Mouse (Mus musculus): ENCODE measurements around the gene Ak4. TPM values are rescaled to one million over a fixed set of nuclear protein-coding genes. Genes with fewer than 3 reads are reported as not detected.

Ak4 gene
- polyA plus RNA-seq, 1 experiment from 2014 or later: 7.9 TPM

DNA sequence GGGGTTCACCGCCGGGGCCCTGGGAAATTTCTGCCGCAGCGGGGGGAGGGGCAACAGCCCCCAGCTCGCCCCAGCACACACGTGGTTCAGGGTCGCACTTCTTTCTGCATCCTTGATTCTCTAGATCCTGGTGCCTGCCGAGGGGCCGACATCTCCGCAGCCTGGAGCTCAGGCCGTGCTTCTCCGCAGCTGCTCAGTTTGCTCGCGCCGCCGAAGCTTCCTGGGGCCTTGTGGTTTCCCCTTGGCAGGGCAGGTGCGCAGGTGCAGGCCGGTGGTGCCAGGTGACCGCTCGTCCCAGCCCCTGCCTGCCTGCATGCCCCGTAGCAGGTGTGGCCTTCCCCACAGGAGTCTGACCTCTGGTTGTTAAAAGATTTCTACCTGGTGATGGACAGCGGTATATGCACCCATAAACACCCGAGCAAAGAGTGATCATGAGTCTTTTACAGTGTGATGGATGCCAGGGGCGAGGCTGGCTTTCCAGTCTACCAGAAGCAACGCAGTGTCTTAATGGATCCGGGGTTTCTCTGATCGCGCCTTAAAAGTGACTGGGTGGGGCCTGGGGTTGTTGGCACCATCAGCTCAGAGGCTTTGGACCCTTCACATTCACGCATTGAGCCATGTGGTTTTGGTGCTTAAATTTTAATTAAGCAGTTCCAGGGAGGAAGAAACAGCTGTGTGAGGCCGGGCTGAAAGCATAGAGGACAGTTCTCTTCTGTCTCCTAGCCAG is 89.9 kb downstream of the Ak4 start:
- H3K27ac ChIP-seq: peak overlapping the region; percentile 79
- H3K27me3 ChIP-seq: no peaks in the 10 kb centered on the region
- H3K36me3 ChIP-seq: no peaks in the 10 kb centered on the region
- peak overlapping the region; percentile 81 for H3K9ac ChIP-seq
- H3K4me2 ChIP-seq: peak overlapping the region; percentile 94
- WGBS: 2% methylated on average over 30 of the region's 30 CpGs
- no peaks in the 10 kb centered on the region for H3K9me3 ChIP-seq
- peaks cover 16% of the 10 kb centered on the region for H3K4me1 ChIP-seq (replicated peaks)
- peak; percentile 66 for ATAC-seq (ENCODE audit: low FRiP score)
- peak overlapping the region; percentile 55 for H3K4me3 ChIP-seq

DNA sequence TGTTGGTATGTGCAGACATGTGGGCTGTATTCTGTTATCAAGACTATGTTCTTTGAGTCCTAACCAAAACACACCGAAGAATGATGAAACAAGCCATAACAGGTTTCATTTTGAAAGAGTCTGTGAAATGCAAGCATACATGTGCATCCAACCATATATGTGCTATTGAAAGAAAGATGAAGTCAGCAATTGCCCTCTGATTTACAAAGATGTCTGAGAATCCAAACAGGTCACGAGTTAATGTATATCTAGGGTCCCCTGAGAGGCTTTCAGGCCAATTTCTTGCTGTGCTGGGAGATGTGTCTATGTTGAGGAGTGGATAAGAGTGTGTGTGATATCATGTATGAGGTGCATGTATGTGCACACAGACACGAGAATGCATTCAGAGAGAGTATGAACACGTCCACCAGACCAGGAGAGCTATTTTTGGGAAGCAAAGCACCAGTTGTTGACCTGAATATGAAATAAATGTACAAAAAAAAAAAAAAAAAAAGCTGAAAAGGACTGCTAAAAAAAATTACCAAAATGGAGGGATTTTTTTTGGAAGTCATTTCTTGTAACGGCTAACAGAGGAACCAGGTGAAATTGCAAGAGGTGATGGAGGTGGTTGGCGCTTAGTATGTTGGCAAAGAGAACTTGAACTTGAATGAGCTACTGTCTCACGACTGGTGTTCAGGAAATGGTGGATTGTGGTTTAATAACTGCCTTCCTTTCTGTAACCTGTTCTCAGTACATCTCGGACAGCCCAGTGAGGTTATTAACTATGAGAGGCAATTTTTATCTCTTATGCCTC is 91.2 kb downstream of the Ak4 start:
- Histone ChIP-seq H3K27ac (no peak overlapping the region), H3K9ac (no peak overlapping the region; the same call in 1 of the 2 replicates), H3K4me3 (no peak overlapping the region), H3K4me2 (0 out of 2 replicates have a peak overlapping the region, but pooled peaks have one; percentile 94), H3K27me3 (no peaks in the 10 kb centered on the region), H3K4me1 (replicated peaks) (peaks cover 16% of the 10 kb centered on the region), H3K9me3 (no peaks in the 10 kb centered on the region), H3K36me3 (no peaks in the 10 kb centered on the region)
- no peak for ATAC-seq (ENCODE audit: low FRiP score)
- 87% methylated on average over 8 of the region's 8 CpGs for WGBS

- Histone ChIP-seq H3K27me3 (no peaks in the 10 kb centered on the region), H3K4me3 (no peak overlapping the region), H3K36me3 (no peaks in the 10 kb centered on the region), H3K27ac (no peak overlapping the region), H3K4me2 (no peak overlapping the region), H3K4me1 (replicated peaks) (peaks cover 16% of the 10 kb centered on the region), H3K9me3 (no peaks in the 10 kb centered on the region), H3K9ac (no peak overlapping the region)
- ATAC-seq (ENCODE audit: low FRiP score): no peak
- 77% methylated on average over 5 of the region's 5 CpGs for WGBS
These were observed 91.8 kb downstream of the Ak4 start for GRCm38 (mm10) chr4:101510904-101511210.

- ATAC-seq (ENCODE audit: low FRiP score): no peak
- no peaks in the 10 kb centered on the region for H3K36me3 ChIP-seq
- H3K4me3 ChIP-seq: no peak overlapping the region
- peaks cover 16% of the 10 kb centered on the region for H3K4me1 ChIP-seq (replicated peaks)
- H3K9ac ChIP-seq: no peak overlapping the region
- no peak overlapping the region for H3K4me2 ChIP-seq
- H3K27me3 ChIP-seq: no peaks in the 10 kb centered on the region
- H3K9me3 ChIP-seq: no peaks in the 10 kb centered on the region
- 91% methylated on average over 5 of the region's 5 CpGs for WGBS
- H3K27ac ChIP-seq: no peak overlapping the region
These were observed 92.9 kb downstream of the Ak4 start for GRCm38 (mm10) chr4:101511768-101512521.

GRCm38 (mm10) chr4:101513251-101513650 is 94.2 kb downstream of the Ak4 start:
- Histone ChIP-seq H3K4me2 (no peak overlapping the region), H3K27ac (no peak overlapping the region), H3K9ac (no peak overlapping the region), H3K36me3 (no peaks in the 10 kb centered on the region), H3K9me3 (no peaks in the 10 kb centered on the region), H3K4me3 (no peak overlapping the region), H3K27me3 (no peaks in the 10 kb centered on the region), H3K4me1 (replicated peaks) (peaks cover 16% of the 10 kb centered on the region)
- no peak for ATAC-seq (ENCODE audit: low FRiP score)
- 95% methylated on average over 3 of the region's 3 CpGs for WGBS

DNA sequence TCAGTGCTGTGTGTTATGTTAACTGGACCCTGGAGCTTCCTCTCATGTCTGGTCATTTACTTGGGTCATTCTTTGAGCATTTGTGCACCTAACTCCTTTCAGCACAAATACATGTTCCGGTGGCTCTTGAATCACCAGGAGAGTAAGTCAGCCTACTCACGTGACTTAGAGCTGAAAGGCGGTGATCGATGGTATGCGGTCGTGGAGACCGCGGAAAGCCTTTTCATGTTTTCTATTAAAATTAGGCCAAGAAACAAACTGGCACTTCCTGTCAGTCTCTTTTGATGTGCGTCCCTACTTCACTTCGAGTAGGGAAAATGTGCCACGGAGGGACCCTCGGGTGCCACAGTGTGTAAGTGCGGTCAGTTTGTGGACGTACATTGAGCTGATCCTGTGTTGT is 96.8 kb downstream of the Ak4 start:
- H3K4me1 ChIP-seq (replicated peaks): no peaks in the 10 kb centered on the region
- H3K27ac ChIP-seq: no peak overlapping the region
- no peak overlapping the region for H3K9ac ChIP-seq
- 94% methylated on average over 14 of the region's 14 CpGs for WGBS
- H3K36me3 ChIP-seq: no peaks in the 10 kb centered on the region
- H3K27me3 ChIP-seq: no peaks in the 10 kb centered on the region
- no peak overlapping the region for H3K4me3 ChIP-seq
- ATAC-seq (ENCODE audit: low FRiP score): no peak
- no peak overlapping the region for H3K4me2 ChIP-seq
- H3K9me3 ChIP-seq: no peaks in the 10 kb centered on the region

Other genes starting within 250 kb of the Ak4 start
- gene Jak1, start 154.0 kb upstream of the Ak4 start, polyA plus RNA-seq (2015; fragmentation: Nextera tagmentation; extraction: Ambion mirVana): 63.4 and 66.3 TPM in 2 replicates
- 31.2 and 33.5 TPM in 2 replicates for gene Dnajc6, start 77.4 kb downstream of the Ak4 start, polyA plus RNA-seq (2015; fragmentation: Nextera tagmentation; extraction: Ambion mirVana)
- 88.1 and 93.8 TPM in 2 replicates for gene Leprot, start 228.4 kb downstream of the Ak4 start, polyA plus RNA-seq (2015; fragmentation: Nextera tagmentation; extraction: Ambion mirVana)

Measured in hindbrain, embryonic 13.5 days (tissue).